Mouse (Mus musculus) myocyte (in vitro differentiated cells): Measurements from ENCODE around the gene Tfr2. TPM values are rescaled to one million over a fixed set of nuclear protein-coding genes. Genes with fewer than 3 reads are reported as not detected.

Experiments
- H3K27me3 ChIP-seq: one replicate; pipeline ENCODE4 v1.6.1; 2011; ENCODE audit not compliant: control insufficient read depth, insufficient read depth, insufficient read length
- H3K36me3 ChIP-seq: one replicate; pipeline ENCODE4 v1.6.1; 2011; ENCODE audit not compliant: control insufficient read depth, insufficient read depth
- H3K4me2 ChIP-seq: one replicate; pipeline ENCODE4 v1.6.1; 2011; ENCODE audit warnings: low read depth, control low read depth
- H3K4me3 ChIP-seq: one replicate; pipeline ENCODE4 v1.5.1; 2011; ENCODE audit warnings: mild to moderate bottlenecking, control low read depth, moderate library complexity
- H3K79me2 ChIP-seq: one replicate; pipeline ENCODE4 v1.6.1; 2011; ENCODE audit not compliant: control insufficient read depth, insufficient read depth
- H3ac ChIP-seq: one replicate; pipeline ENCODE4 v1.6.1; 2011; ENCODE audit not compliant: control insufficient read depth, insufficient read length
- CEBPB ChIP-seq: IDR thresholded peaks from 2 replicates; pipeline ENCODE4 v1.6.1; 2011; ENCODE audit warnings: mild to moderate bottlenecking, moderate library complexity; ENCODE audit not compliant: poor library complexity, insufficient read depth, severe bottlenecking
- E2F4 ChIP-seq: IDR thresholded peaks from one replicate; pipeline ENCODE4 v1.6.1; 2011; ENCODE audit warnings: mild to moderate bottlenecking, control low read depth, moderate library complexity; ENCODE audit not compliant: insufficient read depth
- MAX ChIP-seq: IDR thresholded peaks from one replicate; pipeline ENCODE4 v1.6.1; 2011; ENCODE audit warnings: low read depth, mild to moderate bottlenecking, control low read depth
- MYOD1 ChIP-seq, 3 experiments: IDR thresholded peaks; one replicate each; pipeline ENCODE4 v1.6.1; 2011; ENCODE audit warnings: control low read depth in 2 of 3, low read depth in 2 of 3, mild to moderate bottlenecking in 2 of 3, moderate library complexity in 1 of 3; ENCODE audit not compliant: insufficient read length in 2 of 3, control insufficient read depth in 1 of 3
- MYOG ChIP-seq, 3 experiments: IDR thresholded peaks; one replicate each; pipeline ENCODE4 v1.6.1; 2011; ENCODE audit warnings: control low read depth in 2 of 3, low read depth in 2 of 3, mild to moderate bottlenecking in 2 of 3; ENCODE audit not compliant: insufficient read length in 2 of 3, control insufficient read depth in 1 of 3, insufficient read depth in 1 of 3
- POLR2A ChIP-seq: IDR thresholded peaks from one replicate; pipeline ENCODE4 v1.6.1; 2011; ENCODE audit warnings: low read depth, mild to moderate bottlenecking, control low read depth, moderate library complexity; ENCODE audit not compliant: insufficient read length
- POLR2AphosphoS2 ChIP-seq: IDR thresholded peaks from one replicate; pipeline ENCODE4 v1.6.1; 2011; ENCODE audit warnings: low read depth, control low read depth; ENCODE audit not compliant: insufficient read length
- REST ChIP-seq: IDR thresholded peaks from one replicate; pipeline ENCODE4 v1.6.1; 2011; ENCODE audit warnings: mild to moderate bottlenecking, control low read depth, moderate library complexity; ENCODE audit not compliant: insufficient read depth, insufficient read length
- SRF ChIP-seq: IDR thresholded peaks from one replicate; pipeline ENCODE4 v1.6.1; 2011; ENCODE audit warnings: low read depth; ENCODE audit not compliant: control insufficient read depth, insufficient read length
- TCF12 ChIP-seq: IDR thresholded peaks from one replicate; pipeline ENCODE4 v1.6.1; 2011; ENCODE audit warnings: mild to moderate bottlenecking, control low read depth; ENCODE audit not compliant: poor library complexity, insufficient read depth, severe bottlenecking
- TCF3 ChIP-seq: IDR thresholded peaks from one replicate; pipeline ENCODE4 v1.6.1; 2011; ENCODE audit warnings: low read depth, control low read depth; ENCODE audit not compliant: insufficient read length
- USF1 ChIP-seq: IDR thresholded peaks from one replicate; pipeline ENCODE4 v1.6.1; 2011; ENCODE audit warnings: low read depth, mild to moderate bottlenecking, control low read depth, moderate library complexity
- polyA plus RNA-seq: library from polyadenylated mRNA; unstranded; fragments of >200 nt; fragmentation: generic; extraction: Trizol; gene quantifications from one replicate; pipeline ENCODE4 v1.2.1, GENCODE M21; 2012; ENCODE audit warnings: missing spikeins

Tfr2 gene
- polyA plus RNA-seq, 1 experiment = 1.1 TPM

DNA sequence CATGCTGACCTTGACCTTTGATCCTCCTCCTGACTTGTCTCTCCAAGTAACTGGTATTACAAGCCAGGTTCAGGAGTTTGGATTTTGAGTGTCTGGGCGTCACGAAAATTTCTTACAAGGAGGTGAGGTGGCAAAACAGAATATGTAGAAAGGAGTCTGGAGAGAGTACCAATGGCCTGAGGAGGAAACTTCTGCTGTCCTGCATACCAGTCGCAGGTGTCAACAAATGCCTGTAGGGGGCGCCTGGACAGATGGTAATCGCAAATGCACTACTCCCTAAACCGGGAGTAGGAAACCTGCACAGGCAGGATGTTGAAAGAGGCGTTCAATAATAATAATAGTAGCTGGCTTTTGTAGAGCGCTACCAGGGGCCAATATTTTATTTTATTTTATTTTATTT lies 15.3 kb downstream of the Tfr2 start:
- Histone ChIP-seq H3K79me2 (no peaks in the 10 kb centered on the region), H3K27me3 (peaks cover 20% of the 10 kb centered on the region), H3ac (no peak overlapping the region), H3K4me2 (no peak overlapping the region), H3K36me3 (no peaks in the 10 kb centered on the region), H3K4me3 (no peak overlapping the region)
- no peak for TF ChIP-seq POLR2AphosphoS2
- no peak for TF ChIP-seq MYOG (IDR thresholded peaks at IDR 0.05; ENCODE audit: control insufficient read depth in 1 of 3, insufficient read depth in 1 of 3, insufficient read length in 2 of 3, low read depth in 2 of 3)
- TF ChIP-seq USF1 = no peak
- TF ChIP-seq MYOD1 (IDR thresholded peaks at IDR 0.05; ENCODE audit: control insufficient read depth in 1 of 3, insufficient read length in 2 of 3, low read depth in 2 of 3) = no peak
- no peak for TF ChIP-seq CEBPB
- TF ChIP-seq TCF12 = no peak
- no peak for TF ChIP-seq E2F4
- TF ChIP-seq REST = no peak
- TF ChIP-seq SRF = no peak
- no peak for TF ChIP-seq MAX
- TF ChIP-seq POLR2A = no peak

DNA sequence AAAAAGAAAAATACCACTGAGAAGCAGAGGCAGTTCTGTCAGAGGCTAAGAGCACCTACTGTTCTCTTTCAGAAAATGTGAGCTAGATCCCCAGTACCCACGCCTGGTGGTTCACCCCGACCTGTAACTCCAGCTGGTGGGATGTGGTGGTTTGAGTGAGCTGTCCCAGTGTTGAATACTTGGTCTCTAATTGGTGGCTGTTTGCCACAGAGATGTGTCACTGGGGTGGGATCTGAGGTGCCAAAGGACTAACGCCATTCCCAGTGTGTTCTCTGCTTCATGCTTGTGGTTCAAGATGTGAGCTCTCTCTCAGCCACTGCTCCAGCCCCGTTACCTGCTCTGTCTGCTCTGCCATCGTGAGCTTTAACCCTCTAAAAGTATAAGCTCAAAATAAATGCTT lies 20.9 kb downstream of the Tfr2 start:
- H3K27me3 ChIP-seq = no peaks in the 10 kb centered on the region
- H3K79me2 ChIP-seq = no peaks in the 10 kb centered on the region
- TF ChIP-seq MYOD1 (IDR thresholded peaks at IDR 0.05; ENCODE audit: control insufficient read depth in 1 of 3, insufficient read length in 2 of 3, low read depth in 2 of 3) (no peak), REST (no peak), POLR2AphosphoS2 (no peak), USF1 (no peak), CEBPB (no peak), TCF3 (no peak), TCF12 (no peak), SRF (no peak)
- H3K4me3 ChIP-seq = no peak overlapping the region
- H3K4me2 ChIP-seq = no peak overlapping the region
- H3ac ChIP-seq = no peak overlapping the region
- H3K36me3 ChIP-seq = no peaks in the 10 kb centered on the region

DNA sequence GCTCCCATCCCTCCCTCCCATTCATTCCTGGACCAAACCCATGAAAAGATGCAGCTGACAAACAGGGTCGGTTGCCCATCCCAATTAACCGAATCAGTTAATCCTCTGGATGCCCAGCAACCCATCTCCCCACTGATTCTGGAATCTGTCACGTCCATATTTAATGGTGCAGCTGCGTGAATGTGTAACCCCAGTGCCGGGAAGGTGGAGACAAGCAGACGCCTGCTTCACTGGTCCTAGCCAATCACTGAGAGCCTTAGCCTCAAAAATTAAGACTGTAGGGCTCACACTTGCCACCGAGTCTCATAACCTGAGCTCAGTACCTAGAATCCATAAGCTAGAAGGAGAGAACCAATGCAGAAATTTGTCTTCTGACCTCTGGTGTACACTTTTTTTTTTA lies 26.3 kb downstream of the Tfr2 start:
- no peaks in the 10 kb centered on the region for H3K79me2 ChIP-seq
- no peak overlapping the region for H3K4me2 ChIP-seq
- no peak overlapping the region for H3ac ChIP-seq
- H3K27me3 ChIP-seq = no peaks in the 10 kb centered on the region
- TF ChIP-seq MYOG (IDR thresholded peaks at IDR 0.05; ENCODE audit: control insufficient read depth in 1 of 3, insufficient read depth in 1 of 3, insufficient read length in 2 of 3, low read depth in 2 of 3) (no peak), REST (no peak), USF1 (no peak), POLR2AphosphoS2 (no peak), CEBPB (no peak), MYOD1 (IDR thresholded peaks at IDR 0.05; ENCODE audit: control insufficient read depth in 1 of 3, insufficient read length in 2 of 3, low read depth in 2 of 3) (no peak), POLR2A (no peak), E2F4 (no peak), TCF12 (no peak), SRF (no peak), TCF3 (no peak), MAX (no peak)
- H3K4me3 ChIP-seq = no peak overlapping the region
- no peaks in the 10 kb centered on the region for H3K36me3 ChIP-seq

DNA sequence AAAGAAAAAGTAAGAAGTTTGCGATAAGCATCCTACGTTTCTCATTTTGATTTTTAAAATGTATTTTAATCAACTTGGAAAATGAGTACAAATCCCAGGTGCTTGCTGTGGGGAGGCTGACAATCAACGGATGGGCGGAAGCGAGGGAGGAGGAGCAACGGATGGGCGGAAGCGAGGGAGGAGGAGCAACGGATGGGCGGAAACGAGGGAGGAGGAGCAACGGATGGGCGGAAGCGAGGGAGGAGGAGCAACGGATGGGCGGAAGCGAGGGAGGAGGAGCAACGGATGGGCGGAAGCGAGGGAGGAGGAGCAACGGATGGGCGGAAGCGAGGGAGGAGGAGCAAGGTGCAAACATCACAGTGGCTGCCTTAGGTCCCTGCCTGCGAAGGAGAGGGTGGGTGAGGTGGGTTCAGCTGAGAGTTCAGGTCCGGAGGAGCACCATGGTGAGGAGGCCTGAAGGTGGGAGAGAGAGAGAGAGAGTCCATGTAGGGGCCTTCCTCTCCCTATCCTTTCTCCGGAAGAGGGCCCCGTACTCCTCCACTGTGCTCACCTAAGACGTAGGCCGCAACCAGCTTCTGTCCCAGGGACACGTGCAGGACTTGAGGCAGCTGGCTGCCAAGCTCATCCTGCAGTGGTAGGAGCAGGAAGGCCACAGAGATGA lies 27.1 kb downstream of the Tfr2 start:
- Histone ChIP-seq H3ac (no peak overlapping the region), H3K4me3 (no peak overlapping the region), H3K79me2 (no peaks in the 10 kb centered on the region), H3K36me3 (no peaks in the 10 kb centered on the region), H3K4me2 (no peak overlapping the region), H3K27me3 (no peaks in the 10 kb centered on the region)
- TF ChIP-seq REST (no peak), USF1 (no peak), MAX (no peak), TCF12 (no peak), MYOG (IDR thresholded peaks at IDR 0.05; ENCODE audit: control insufficient read depth in 1 of 3, insufficient read depth in 1 of 3, insufficient read length in 2 of 3, low read depth in 2 of 3) (no peak), POLR2A (no peak), TCF3 (no peak), E2F4 (no peak), POLR2AphosphoS2 (no peak), MYOD1 (IDR thresholded peaks at IDR 0.05; ENCODE audit: control insufficient read depth in 1 of 3, insufficient read length in 2 of 3, low read depth in 2 of 3) (no peak)

DNA sequence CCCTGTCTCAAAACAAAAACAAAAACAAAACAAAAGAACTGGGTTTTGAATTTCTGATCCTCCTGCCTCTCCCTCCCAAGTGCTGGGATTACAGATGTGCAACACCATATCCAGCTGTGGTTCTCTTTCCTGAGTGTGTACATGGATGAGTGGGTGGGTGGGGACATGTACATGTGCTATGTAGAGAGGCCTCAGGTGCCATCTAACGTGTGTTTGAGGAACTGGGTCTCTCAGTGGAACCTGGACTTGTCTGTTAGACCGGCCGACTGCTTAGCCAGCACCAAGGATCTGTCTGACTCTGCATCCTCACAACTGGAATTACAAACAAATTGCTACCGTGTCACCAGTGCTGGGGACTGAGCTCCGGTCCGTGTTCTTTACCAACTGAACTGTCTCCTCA lies 28.0 kb downstream of the Tfr2 start:
- no peaks in the 10 kb centered on the region for H3K27me3 ChIP-seq
- H3K4me3 ChIP-seq = no peak overlapping the region
- H3K79me2 ChIP-seq = peaks cover 7% of the 10 kb centered on the region
- no peak overlapping the region for H3ac ChIP-seq
- H3K36me3 ChIP-seq = no peaks in the 10 kb centered on the region
- no peak overlapping the region for H3K4me2 ChIP-seq
- no peak for TF ChIP-seq SRF
- TF ChIP-seq E2F4 = no peak
